Mouse (Mus musculus) hindlimb bud, embryonic 11.5 days (tissue): ENCODE data around the gene A4galt.
"Not testable (repeated sequence)": the region's sequence is repeated elsewhere in the genome, so short reads cannot be mapped to it uniquely, and the experiment has no call there.

Source experiments
- DNase-seq: peaks from one replicate; pipeline ENCODE4 v3.0.0-alpha.2; 2012; ENCODE audit warnings: low read depth, low spot score; ENCODE audit errors: extremely low spot score

Gene A4galt

DNA sequence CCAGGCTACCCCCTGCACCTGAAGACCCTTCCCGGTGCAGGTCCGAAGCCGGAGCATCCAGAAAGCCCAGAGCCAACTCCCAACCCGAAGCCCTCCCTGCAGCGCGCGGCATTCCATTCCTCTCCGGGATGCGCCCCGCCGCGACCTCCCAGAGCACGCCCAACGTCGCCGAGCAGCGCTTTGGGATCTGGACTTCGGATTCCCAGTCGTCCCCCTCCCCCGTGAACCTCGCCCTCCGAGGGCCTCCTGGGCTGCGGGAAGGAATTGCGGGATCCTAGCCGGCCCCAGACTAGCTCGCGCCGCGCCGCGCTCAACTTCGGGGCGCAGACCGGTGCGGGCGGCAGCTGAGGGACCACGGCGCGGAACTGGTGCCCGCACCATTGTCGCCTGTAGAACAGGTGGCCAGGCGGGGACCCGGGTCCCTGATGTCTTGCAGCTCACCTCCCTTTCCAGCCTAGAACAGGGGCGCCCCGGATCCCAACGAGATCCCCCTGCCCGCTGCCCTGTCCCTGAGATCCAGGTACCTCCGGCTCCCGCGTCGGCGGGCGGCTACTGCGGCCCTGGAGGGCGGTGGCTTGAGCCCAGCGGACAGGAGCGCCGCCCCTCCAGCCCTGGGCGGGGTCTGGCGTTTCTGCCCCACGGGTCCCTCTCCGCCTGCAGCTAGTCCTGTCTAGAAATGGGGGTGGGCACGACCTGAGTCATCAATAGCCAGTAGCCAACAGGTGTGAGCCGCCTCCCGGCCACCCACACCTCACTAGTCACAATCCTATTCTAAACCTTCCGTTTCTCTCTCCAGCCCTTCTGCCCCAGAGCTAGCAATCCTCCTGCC, at the start of gene A4galt:
Gene A4galt, minus strand, starts transcription at position 599 of the 829 bp plus-strand sequence.
- DNase-seq = no peak

DNA sequence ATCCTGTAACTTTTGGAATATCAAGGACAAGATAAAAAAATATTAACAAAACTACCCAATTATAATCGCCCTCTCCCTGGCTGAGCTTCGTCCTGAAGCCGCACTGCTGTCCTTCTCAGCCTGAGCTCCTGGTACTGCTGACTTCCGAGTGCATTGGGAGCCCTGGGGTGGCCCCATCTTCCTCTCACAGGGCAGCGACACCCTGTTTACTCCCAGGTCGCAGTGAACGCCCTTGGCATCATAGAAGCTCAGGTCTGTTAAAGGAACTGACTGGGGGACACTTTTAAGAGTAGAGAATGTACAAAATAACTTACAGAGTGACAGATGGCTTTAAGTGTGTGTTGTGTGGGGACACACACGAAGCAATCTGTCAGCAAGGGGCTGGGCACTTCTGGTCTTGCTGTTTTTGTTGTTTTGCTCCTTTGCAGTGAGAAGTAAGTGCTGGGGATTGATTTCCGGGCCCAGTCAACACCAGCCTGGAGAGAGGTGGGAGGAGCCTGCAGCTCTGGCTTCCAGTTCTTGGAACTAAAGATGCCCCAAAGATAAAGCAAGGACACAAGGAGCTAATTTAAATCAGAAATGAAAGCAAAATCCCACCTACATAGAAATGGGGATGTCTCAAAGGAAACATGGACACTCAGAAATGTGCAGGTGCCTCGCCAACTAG, 48.5 kb upstream of the A4galt start:
- DNase-seq = no peak

DNA sequence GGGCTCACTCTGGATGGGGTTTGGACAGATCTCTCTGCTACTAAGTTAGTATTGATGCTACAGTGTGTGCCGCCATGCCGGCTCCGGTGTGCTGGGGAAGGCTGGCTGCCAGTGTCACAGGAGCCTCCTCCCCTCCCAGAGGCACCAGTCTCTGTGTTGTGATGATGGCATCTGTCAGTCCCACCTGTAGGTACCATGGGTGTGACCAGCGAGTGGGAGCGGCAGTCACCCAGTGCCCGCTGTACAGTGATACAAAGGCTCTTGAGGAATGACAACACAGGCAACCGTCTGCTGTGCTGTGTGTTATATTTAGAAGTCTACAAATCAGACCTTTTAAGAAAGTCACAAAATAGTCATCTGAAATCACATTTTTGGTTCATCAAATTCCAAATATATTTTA, 47.9 kb upstream of the A4galt start:
- DNase-seq = no peak

GRCm38 (mm10) chr15:83298810-83299209, 47.2 kb upstream of the A4galt start:
- no peak for DNase-seq

- DNase-seq = no peak
Observed at GRCm38 (mm10) chr15:83298313-83298712, 46.7 kb upstream of the A4galt start.

DNA sequence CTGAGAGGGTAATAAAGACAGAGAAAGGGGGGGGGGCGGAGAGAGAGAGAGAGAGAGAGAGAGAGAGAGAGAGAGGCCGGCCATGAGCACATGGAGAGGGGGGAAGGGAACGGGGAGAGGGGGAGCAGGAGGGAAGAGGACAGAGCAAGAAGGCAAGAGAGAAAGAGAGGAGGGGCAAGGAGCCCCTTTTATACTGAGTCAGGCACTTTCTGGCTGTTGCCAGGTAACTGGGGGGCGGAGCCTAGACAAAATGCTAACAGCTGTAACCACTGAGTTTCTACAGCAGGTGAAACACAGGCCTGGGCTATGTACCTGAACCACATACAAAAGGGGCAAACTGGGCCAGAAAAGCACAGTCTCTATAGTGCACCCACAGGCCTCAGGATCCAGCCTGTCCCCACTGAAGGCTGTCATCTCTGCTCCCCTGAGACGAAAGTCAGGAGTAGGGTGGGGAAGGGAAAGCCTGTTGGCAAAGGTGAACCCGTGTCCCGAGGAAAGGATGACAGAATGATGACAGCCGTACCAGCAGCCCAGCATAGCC, 45.3 kb upstream of the A4galt start:
- DNase-seq = no peak

DNA sequence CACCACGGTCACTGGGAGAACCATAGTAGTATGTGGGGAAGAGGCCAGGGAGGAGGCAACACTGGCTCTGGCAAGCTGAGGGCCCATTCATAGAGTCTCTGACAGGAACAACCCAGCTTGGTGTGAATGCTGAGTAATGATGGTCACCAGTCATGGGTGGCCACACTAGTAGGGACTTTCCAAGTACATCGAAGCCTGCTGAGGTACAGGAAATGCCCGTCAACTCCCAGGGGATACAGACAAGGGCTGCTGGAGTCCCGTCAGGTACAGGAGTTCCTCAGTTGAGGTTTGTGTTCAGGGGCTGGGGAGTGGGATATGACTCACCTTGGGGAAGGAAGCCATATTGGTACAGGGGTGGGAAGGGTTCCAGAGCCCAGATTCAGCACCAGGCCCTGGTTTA, 44.5 kb upstream of the A4galt start:
- DNase-seq = no peak

DNA sequence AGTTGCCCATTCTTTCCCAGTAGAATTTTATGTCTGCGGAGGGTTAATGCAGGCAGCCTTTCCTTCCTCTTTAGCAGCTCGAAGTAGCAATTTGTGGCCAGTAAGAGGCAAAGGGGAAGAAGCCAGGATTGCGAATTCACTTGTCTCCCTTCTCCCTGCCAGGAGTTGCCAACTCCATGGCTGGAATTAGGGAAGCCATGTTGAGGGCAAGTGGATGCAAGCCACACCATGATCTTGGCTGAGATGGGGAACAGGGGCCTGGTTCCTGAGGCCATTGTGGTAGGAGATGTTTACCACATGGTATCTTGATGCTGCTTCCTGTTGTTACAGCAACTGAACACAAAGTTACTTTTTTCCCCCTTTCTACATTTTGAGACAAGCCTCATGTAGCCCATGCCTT, 43.4 kb upstream of the A4galt start:
- no peak for DNase-seq

GRCm38 (mm10) chr15:83293706-83294645, 42.4 kb upstream of the A4galt start:
- DNase-seq = no peak

GRCm38 (mm10) chr15:83293144-83293543, 41.6 kb upstream of the A4galt start:
- DNase-seq = no peak

- DNase-seq = no peak
Observed at GRCm38 (mm10) chr15:83292261-83293056, 40.9 kb upstream of the A4galt start.

DNA sequence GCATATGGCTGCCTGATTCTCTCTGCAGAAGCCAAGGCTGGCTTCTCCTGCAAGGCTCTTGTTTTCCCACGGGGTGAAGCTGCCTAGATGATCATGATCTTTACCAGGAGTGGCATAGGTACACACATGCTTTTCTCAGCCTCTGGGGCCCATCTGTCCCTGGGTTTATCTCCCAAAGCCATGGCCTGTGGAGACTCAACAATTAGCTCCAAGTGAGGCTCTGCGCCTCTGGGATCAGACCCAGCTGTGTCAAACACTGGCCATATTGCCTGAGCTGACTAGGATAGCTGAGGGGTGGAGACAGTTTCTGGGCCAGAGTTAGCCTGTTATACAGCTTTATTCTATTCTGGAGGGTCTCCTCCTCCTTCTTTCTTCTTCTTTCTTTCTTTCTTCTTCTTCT, 39.3 kb upstream of the A4galt start:
- no peak for DNase-seq

DNA sequence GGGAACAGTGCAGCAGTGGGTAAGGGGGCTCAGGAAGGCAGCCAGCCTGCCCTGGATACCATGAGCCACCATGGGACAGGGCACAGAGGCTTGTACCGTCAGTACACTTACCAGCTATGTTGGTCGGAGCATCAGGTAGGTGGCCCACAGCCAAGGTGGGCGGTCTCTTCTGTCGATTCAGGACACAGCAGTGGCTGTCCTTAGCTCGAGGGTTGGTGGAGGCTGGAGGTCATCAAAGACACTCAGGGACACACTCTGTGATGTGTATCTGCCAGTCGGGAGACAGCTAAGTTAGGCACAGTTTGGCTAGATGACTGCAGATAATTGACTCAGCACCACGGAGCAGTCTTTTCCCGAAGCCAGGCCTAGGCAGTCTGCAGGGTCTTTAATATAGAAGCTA, 33.3 kb upstream of the A4galt start:
- DNase-seq = no peak

DNA sequence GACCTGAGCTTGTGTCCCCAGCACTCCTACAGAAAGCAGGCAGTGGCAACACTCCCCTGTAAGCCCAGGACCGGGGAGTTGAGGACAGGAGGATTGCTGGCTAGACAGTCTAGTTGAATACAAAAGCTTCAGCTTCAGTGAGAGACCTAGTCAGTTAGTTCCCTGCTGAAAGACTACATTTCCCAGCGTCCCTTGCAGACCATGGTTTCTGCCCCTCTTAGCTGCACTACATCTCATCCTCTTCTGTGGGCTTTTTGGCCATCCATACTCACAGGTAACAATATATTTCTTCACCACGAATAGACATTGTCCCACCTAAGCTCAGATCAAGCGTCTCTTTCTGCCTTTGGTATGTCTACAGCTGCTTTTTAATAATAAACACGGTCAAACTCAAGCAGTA, 30.8 kb upstream of the A4galt start:
- DNase-seq = no peak

DNA sequence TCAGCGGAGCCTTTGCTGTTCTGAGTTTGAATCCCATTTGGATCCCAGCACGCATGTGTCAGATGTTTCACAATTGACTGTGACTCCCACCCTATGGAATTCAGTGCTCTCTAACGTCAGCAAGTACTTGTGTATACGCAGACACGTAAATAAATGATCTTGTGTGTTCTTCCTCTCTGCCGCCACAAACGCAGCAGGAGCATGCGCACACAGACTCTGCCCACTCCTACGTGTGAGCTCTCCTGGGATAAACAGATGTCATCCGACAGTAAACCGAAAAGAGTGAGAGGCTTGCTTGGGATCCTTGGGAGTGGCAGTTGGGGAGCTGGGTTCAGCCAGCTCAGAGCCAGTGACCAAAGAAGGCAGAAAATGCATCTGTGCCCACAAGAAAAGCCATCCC, 29.7 kb upstream of the A4galt start:
- DNase-seq = no peak

DNA sequence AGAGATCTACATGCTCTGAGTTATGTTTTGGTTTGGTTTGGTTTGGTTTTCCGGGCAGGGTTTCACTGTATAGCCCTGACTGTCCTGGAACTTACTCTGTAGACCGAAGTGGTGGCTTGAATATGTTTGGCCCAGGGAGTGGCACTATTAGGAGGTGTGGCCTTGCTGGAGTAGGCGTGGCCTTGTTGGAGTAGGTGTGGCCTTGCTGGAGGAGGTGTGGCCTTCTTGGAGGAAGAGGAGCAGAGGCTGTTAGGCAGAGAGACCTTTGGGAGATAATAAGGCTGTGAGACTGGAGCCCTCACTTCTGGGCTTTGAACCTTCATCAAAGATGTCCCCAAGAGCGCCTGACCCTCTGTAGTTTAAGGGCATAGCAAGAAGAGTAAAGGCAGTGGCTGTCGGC, 27.0 kb upstream of the A4galt start:
- DNase-seq = no peak

DNA sequence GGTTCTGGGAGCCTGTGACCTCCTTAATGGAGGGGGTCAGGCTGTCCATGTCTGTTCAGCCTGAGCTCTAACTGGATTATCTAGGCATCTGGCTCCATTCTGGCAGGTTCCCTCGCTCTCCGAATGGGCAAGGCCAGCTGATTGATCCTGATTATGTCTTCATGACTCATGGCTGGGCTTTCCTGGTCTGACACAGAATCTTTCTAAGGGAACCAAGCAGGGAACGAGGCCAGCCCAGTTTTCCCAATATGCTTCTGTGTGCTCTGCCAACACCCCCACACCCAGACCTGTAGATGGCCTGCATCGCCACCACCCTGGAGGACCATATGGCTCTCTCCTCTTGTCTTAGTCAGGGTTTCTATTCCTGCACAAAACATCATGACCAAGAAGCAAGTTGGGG, 25.9 kb upstream of the A4galt start:
- DNase-seq = no peak

DNA sequence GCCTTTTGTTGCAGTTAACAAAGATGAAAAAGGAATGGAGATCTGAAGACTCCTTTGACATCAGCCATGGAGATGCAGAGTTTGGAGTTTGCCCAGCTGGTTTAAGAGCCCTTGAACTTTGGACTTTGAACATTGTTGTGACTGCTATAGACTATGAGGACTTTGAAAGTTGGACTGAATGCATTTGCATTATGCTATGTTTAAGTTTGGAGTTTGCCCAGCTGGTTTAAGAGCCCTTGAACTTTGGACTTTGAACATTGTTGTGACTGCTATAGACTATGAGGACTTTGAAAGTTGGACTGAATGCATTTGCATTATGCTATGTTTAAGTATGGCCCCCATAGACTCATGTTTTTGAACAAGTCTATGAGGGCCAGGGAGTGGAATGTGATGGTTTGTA, 22.7 kb upstream of the A4galt start:
- not testable (repeated sequence) for DNase-seq

- no peak for DNase-seq
Observed at GRCm38 (mm10) chr15:83273017-83273416, 21.4 kb upstream of the A4galt start.

DNA sequence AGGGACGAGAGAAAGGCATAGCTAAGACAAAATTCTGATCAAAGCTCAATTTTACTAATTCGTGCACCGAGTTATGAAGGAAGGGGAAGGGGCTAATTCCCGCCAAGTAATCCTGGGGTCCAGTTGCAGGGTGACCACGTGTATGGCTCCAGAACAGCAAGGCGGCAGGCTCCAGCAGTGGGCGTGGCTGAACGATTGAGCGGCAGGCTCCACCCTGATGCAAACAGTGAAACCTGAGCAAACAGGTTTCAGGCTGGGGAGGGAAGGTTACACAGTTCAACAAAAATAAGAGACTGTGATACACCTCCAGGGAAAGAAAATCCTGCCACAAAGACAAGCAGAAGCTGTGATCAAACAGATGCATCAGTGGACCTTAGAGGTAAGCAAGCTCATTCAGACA, 19.6 kb upstream of the A4galt start:
- not testable (repeated sequence) for DNase-seq
